Mouse (Mus musculus): ENCODE results near the gene Zbp1.

- TF ChIP-seq FLI1 (IDR thresholded peaks at IDR 0.05; ENCODE audit: low read length) = no peak
- no peak for TF ChIP-seq GATA1 (IDR thresholded peaks at IDR 0.05; ENCODE audit: borderline replicate concordance, low read length)
Observed at GRCm38 (mm10) chr2:173170081-173170480, 48.6 kb downstream of the Zbp1 start.
